Mouse (Mus musculus): ENCODE measurements at regions not wholly inside any gene's neighbourhood (a gene's known extent, or its start where the extent isn't known, plus 50 kb on each side); places are given as distances from the start of the nearest gene placed in this dataset.

DNA sequence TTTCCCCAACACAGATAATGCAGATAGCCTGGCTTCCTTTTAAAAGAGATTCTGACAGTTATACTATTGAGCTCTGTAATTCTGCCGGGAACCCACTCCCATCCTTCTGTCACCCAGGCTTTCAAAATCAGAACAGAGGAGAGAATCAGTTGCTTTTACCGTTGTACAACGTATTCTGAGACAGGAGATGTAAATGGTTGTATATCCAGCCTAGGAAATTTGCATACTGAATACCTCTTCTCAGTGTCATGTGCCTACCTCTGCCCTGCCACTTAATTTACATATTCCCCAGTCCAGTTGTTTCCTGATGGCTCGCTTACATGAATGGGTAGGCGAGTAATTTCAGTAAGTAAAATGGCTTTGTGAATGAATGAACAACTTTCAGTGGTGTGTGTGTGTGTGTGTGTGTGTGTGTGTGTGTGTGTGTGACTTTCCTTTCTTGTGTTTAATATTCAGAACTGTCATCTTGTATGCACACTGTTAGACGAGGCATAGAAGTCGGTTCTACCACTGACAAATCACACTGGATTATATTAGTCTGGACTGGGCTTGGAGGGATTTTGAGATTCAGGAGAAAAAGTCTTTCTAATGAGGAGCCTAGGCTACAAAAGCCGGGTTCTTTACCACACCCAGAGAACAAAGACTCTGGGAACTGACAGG is 282.2 kb upstream of the Cdh6 start:
- DNase-seq, result no peak

DNA sequence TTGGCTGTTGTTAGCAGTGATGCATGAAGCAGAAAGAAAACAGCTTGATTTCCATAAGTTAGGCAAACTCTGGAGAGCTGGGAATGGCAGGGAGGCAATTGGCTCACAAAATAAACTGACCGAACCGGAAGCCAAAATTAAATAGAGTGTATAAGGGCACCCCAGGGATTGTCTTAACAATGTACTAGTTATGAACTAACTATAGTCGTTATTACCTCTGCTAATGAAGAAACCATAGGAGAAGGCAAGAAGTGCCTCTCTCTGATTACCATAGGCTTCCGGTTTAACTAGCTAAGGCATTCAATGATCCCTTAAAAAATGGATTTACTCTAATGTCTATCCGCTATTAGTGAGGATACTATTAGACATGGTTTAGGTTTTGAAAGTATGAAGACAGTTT is 276.9 kb upstream of the Cdh6 start:
- DNase-seq, result no peak

DNA sequence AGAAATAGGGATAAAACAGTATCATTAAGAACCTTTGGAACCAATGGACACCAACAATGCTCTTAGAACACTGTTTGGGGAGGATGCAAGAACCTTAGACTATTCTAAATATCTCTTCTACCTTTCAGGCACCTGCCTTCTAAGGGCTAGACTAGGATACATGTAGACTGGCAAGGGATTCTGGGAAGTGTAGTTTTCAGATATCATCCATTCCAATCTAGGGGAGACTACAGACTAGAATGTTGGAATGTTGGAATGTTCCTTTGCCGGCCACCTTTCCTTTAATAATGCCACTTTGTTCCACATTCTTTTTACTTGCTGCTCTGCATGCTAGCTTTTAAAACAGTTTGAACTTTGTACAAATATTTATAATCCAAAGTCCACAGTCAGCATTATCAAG is 261.1 kb upstream of the Cdh6 start:
- no peak for DNase-seq

DNA sequence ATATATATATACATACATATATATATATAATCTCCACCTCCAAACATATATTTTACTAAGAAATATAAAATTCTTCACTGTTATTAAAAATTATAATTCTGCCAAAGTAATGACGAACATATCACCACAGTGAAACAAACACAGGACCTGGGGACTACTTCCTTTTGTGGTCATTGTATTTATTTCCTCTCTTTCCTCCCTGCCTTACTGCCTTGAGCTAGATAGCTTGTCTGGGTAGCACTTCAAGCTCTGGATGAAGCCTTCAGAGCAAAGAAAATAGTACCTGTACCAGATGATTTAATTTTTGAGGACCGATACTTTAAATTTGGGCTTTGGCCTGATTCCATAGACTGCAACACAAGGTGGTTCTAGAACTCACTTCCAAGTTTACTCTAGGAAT is 259.5 kb upstream of the Cdh6 start:
- no peak for DNase-seq

DNA sequence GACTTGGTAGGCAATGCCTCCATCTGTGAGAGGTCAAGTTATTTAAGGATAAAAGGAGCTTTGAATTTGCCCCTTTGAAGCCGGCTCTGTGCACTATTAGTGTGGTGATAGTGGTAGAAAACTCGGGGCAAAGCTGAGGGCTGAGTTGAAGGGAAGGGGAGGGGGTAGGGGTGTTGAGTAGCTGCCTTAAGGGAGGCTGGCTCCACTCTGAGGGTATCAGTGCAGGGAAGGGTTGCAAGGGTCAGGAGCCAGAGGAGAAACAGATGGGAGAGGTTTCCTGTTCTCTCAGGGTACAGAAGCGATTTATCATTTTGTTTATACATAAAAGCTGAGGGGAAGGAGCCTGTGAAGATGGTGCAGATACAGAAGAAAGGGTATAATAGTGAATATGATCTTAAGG is 246.1 kb upstream of the Cdh6 start:
- DNase-seq, result no peak

DNA sequence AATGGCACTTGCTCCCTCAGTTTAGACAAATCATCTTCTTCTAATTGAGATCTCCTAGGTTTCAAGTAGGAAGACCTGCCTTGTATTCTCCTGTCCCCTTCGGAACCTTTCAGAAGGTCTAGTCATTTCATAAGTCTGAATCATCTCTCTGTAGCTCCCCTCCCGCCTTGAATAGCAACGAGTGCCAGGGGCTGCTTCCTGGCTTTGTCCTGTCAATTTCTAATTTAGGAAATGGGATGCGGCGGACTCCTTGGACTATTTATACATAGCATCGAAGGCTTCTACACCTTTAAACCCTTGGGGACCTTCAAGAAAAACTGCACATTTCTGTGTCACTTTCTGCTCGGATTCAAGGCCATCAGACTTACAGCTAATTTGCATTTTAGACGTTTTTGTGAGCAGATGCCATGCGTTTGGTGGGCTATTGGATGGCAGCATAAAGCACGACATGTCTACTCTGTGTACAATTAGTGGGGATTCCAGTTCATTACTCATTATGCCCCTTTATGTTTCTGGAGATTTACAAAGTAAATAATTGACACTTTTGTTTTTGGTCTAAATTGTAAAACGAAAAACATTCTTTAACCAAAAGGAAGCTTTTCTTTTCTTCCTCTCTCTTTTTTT is 236.7 kb upstream of the Cdh6 start:
- no peak for DNase-seq

DNA sequence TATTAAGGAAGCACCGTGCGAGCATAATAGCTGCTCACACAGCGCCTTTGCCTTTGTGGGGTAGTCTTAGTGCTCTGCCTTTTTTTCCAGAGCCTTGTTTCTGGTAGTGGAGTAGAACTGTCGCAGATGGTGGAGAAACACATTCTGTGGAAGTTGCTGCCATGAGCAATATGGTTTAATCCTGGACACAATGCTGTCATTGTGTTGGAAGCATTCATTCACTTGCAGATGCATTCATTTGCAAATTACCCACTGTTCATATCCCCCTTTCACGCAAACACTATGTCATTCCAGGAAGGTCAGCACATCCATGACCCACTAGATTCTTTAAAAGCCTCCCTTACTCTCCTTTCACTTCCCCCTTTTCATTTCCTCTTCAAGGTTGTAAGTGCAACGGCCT is 219.7 kb upstream of the Cdh6 start:
- no peak for DNase-seq

DNA sequence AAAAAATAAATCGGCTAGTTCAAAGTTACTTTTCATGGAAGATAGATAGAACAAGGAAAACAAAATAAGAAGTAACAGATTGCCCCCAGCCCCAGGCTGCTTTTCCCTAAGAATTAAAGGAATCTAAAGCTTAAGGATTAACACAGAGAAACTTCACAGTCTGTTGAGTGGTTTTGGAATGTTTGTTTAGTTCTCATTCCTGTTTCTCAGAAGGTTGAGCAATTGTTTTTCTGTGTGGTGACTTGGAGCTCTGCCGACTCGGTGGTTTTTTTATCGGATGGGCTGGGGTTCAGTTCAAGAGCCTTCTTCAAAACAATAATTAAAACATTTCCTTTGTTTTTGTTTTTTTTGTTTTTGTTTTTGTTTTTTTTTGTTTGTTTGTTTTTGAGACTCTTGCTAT is 217.9 kb upstream of the Cdh6 start:
- peak; percentile 51 to 53 for DNase-seq

DNA sequence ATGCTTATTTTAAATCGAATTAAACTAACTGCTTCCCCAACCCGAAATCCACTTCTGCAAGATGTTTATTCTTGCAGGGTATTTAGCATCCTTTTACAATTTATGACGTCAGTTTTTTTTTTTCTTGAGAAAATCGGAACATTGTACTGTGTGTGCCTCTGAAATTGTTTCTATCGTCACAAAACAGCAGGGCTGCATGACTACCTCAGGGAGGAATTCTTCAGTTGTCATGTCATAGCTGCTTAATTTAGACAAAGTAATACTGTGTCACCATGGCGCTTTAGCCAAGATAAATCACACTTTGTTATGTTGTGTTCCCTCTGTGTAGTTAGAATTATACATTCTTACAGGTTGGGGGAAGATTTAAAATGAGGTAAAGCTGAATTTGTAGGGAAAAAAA is 211.3 kb upstream of the Cdh6 start:
- DNase-seq, result no peak

DNA sequence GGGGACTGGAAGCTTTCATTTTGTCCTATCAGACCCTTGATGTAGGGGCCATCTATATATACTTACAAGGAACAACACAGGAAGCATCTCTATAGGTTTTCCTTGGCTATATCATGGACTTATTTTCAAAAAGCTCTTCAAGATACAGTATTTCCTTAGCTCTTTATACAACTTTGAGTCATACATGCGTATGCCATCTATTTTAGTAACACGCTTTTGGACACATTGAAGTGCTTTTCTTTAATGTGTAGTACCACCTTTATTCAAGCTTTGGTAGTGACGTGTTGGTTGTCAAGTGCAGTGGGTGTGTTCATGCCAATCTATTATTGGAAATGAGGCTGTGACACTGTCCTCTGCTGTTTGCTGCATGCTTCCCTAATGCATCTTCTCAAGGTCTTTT is 202.1 kb upstream of the Cdh6 start:
- DNase-seq, result no peak

DNA sequence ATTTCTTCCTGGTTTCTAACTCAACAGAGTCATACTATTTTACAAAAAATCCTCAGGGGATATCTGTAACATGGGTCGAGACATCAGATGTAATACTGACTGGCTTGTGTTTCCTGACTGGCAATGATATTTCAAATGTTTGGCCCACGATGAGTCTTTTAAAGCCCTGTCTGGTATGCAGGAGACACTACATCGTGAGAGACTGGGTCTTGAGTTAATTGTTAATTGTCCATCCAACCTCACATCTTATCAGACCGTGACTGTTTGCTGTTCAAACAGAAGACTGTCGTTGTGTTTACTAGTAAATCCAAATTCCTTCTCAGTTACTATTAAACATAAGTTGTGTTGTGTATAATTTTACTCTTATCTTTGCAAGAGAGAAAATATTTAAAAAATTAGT is 195.3 kb upstream of the Cdh6 start:
- no peak for DNase-seq

DNA sequence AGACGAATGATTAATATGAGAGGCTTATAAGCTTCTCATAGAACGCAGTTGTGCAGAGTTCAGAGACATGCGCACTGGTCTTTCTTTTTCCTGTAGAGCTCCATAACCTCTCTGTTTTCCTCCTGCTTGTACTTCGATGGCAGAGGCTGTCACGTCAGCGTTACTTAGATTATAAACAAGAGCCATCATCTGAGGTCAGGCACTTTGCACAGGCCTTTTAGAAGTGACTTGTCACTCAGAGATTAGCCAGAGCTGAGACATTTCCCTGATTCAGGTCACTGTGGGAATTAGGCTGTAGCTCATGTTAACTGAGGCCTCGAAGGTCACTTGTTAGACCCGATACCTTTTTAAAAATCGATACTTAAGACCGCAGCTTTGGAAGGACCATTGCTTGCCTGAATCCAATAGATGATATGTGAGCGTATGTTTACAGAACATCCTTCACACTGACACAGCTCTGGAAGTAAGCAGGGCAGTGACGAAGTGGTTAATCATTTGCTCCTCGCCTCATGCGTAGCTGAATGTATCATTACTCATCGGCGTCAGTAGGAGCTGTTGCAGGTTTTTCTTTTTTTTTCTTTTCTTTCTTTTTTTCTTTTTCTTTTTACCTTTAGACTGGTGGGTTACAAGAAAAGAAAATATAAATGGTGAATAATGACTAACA is 193.9 kb upstream of the Cdh6 start:
- no peak for DNase-seq

DNA sequence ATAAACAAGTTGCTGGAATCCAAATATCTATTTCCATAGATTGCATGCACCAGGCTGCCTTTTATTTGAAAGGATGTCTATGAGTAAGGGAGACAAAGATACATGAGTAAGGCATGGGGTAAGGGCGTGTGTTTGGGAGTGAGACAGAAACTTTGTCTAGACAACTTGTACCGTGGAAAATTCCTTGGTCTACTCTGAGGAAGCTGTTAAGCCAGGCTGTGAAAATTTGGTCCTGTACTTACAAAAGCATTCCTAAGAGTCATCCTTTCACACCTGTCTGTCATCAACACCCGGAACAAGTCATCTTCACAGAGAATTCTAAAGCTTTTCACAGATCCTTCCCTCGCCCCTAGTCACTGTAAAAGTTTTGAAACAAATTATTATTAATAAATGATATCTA is 193.1 kb upstream of the Cdh6 start:
- no peak for DNase-seq

DNA sequence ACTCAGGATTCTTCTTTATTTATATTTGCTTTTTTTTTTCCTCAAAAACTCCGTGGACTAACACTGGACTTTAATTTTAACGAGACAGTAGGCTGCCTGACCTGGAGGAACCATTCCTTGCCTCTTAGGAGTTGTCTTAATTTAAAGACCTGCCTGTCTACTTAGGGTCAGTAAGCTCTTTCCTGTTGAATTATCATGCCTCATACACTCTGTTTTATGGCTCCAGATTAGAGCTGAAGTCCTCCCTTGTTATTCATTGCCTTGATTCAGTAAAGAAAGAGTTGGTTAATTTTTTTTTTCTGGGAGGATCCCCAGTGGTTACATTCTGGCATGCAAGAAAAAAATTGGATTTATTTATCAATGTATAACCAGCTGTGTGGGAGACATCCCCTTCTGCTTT is 187.3 kb upstream of the Cdh6 start:
- no peak for DNase-seq

DNA sequence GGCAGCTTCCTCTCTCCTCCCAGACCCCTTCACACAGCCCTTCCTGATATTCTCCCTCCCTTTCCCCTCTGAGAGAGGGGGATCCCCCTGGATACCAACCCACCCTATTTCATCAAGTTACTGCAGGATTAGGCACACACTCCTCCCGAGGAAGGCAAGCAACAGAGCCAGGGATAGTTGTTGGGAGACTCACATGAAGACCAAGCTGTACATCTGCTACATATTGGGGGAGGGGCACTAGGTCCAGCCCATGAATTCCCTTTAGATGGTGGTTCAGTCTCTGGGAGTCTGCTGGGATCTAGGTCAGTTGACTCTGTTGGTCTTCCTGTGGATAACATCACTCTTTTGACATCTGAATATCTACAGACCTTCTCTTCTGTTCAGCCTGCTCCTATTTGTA is 185.6 kb upstream of the Cdh6 start:
- DNase-seq, result no peak

DNA sequence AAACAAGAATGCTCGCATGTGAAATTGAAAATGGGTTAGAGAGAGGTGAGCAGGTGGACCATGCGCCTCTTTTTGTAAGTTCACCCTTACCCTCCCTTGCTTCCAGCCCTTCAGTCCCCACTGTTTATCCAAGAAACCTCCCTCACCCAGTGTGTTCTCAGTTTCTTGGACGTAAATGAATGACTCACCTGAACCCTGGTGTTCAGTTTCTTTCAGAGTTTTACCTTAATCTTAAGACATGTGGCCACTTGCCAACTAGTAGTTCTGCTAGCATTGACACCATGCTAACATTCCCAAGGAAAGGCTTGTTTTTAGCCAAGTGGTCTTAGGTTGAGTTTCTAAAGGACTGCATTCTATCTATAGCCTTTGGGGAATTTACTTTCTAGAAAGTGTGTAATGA is 176.8 kb upstream of the Cdh6 start:
- no peak for DNase-seq

DNA sequence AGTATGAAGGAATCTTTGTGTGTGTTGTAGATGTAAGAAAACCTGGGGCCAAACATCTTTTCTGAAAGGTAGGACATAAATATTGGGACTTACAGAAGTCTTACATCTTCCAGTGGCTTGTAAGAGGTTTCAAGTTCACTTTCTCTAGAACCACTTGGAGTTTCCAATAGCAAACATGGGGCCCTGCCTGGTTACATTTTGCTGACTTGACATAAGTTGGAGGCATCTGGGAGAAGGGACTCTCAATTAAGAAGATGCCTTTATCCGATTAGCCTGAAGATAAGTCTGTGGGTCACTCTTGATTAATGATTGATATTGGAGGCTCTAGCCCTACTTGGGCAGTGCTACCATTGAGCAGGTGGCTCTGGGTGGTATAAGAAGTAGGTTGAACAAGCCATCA is 162.9 kb upstream of the Cdh6 start:
- no peak for DNase-seq

DNA sequence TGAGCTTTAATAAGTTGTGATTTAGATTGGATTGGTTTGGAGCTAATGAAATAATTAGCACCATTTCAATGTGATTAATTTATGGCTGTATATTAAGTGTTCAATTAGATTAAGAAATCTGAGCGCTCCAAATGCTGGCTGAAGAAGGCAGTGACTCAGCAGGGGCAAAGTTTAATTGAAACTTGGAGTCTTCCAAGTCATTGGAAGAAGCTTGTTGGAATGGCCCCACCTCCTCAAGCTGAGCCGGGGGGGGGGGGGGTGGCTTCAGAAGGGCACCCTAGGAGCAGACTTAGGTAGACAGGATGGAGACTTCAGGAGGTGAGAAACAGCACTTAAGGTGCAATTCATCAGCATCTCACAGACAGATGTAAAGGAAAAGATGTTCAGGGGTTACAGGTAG is 151.0 kb upstream of the Cdh6 start:
- DNase-seq, result no peak

DNA sequence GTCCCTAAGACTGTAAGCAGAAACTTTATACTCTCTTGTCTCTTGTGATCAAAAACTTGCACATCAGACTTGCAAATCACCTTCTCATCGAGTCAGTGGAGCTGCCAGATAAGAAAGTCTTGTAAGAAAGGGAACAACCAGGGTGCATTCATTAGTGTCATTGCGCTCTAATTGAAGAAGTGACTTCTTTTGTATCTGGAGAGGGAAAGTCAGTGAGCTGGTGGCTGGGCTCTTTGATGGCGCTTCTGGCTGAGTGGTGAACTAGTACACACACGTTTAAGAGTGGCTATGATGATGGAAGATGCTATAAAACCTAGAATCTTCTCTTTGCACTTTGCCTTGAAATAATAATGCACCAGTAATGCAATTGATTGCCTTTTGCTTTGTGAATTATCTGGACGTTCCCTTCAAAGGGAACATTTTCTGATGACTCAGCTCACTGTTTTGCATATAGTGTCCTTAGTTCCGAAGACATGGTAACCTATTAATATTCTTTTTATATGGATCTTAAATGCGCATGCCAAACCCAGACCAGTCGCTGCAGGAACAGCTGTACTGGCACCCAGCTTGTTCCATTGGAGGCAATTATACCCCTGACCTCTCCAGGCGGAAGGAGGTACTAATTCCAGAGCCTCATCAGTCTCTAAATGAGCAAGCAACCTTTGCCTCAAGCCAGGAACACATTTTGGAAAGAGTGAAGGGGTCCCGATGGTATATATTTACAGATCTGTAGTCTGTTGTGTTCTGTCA is 147.3 kb upstream of the Cdh6 start:
- no peak for DNase-seq

DNA sequence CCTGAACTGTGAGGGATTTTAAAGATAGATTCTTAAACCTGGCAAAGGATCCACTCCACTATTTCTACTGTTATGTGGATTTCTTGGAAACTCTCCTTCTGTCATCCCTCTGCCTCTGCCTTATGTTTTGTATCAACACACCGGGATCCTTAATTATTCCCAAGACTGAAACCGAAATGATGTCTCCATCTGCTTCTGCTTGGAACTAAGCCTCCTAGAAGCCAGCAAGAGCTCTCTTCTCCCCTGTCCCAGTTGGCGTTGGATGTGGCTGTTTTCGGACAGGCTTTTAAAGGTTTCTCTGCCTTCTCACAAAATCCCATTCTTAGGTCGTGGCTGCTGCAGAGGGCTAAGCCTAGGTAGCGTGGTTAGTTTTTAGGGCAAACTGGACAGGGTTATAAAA is 131.1 kb upstream of the Cdh6 start:
- DNase-seq, result no peak

DNA sequence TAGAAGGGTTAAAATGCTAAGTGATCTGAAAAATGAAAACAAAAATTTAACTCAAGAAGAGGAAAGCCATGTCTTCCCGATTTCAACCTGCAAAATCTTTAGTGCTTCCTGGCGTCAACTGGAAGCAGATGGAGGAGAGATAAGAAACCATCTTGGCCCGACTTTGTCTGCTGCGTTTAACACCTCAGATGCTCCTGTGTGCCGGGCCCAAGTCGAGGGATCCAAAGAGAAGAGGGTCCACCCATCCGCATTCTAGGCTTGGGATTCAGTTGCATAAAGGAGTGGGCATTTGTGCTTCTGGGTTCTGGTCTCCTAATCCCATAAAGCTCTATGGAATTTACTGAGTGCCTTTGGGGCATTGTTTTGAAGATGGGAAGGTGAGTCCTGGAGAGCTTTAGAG is 130.0 kb upstream of the Cdh6 start:
- no peak for DNase-seq

DNA sequence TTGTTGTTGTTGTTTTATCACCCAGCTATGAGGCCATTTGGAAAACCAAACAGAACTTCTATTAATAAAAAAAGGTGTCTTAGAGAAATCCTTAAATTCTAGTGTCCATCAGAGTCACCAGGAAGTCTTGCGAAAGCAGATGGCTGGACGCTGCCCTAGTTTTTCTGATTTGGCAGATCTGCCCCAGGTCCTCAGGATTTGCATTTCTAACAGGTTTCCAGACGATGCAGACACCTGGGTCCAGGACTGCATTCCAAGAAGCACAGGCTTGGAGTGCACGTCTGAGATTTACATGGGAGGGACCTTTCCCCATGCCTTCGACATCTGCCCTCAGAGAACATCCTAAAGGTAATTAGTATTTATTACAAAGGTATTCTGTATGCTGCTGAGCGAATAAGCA is 129.2 kb upstream of the Cdh6 start:
- no peak for DNase-seq

DNA sequence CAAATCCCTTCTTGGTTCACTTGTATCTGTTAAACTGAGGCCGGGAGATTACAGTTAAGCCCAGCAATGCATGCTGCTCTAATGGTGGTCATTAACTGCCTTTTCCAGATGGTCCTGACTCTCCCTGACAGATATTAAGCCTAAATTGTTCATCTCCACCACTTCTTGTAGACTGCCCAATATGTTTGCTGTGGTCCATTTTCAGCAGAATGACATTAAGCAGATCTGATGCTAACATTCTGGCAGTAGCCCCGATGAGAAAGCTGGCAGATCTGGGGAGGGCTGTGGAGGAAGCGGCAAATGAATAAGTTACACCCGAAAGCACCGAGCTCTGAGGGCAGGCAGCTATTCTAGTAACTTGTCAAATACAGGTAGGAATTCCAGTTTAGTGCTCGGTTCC is 123.5 kb upstream of the Cdh6 start:
- no peak for DNase-seq

DNA sequence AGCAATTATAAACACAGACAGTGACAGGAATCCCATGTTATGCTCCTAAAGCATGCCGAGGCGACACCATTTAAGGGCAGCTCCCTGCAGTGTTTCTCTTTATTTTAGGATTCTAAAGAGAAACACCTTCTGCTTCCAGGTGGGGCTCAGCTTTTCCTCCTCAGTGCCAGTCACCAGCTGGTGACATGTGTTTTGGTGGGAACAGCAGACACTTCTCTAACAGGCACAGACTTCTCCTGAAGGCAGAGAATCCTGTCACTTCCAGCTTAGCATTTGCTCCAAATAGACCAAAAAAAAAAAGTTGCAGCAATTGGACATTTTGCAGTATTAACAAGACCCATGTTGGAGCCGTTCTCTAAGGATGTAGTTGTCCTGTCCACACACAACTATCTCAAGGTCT is 115.6 kb upstream of the Cdh6 start:
- DNase-seq, result no peak

Measured in lung, adult 18-20 months (tissue).